Mouse (Mus musculus) lung, postnatal 25 days (tissue): ENCODE measurements around the gene Atp11c.
A peak's percentile ranks its signal among the peaks of the same experiment; 100 is the strongest.

Source experiments
- DNase-seq: peaks from one replicate; pipeline ENCODE4 v3.0.0; 2022; ENCODE audit warnings: low spot score

Gene Atp11c

GRCm38 (mm10) chrX:60386852-60387251, 205.6 kb downstream of the Atp11c start:
- no peak for DNase-seq

GRCm38 (mm10) chrX:60381711-60382110, 210.8 kb downstream of the Atp11c start:
- no peak for DNase-seq

GRCm38 (mm10) chrX:60380386-60380785, 212.1 kb downstream of the Atp11c start:
- DNase-seq, result no peak

- no peak for DNase-seq
These were observed 243.8 kb downstream of the Atp11c start for GRCm38 (mm10) chrX:60348741-60349140.

GRCm38 (mm10) chrX:60345447-60345846, 247.1 kb downstream of the Atp11c start:
- DNase-seq, result peak; percentile 20

GRCm38 (mm10) chrX:60344991-60345390, 247.5 kb downstream of the Atp11c start:
- peak; percentile 15 for DNase-seq

GRCm38 (mm10) chrX:60329735-60330134, 262.8 kb downstream of the Atp11c start:
- DNase-seq, result no peak

- no peak for DNase-seq
These were observed 271.2 kb downstream of the Atp11c start for GRCm38 (mm10) chrX:60321321-60321720.

GRCm38 (mm10) chrX:60317661-60318060, 274.8 kb downstream of the Atp11c start:
- no peak for DNase-seq

GRCm38 (mm10) chrX:60292335-60292734, 300.2 kb downstream of the Atp11c start:
- DNase-seq, result no peak

- DNase-seq, result no peak
These were observed 337.2 kb downstream of the Atp11c start for GRCm38 (mm10) chrX:60255346-60255745.

GRCm38 (mm10) chrX:60187726-60188125, 404.8 kb downstream of the Atp11c start:
- DNase-seq, result no peak

GRCm38 (mm10) chrX:60182611-60183010, 409.9 kb downstream of the Atp11c start:
- no peak for DNase-seq

- no peak for DNase-seq
These were observed 413.6 kb downstream of the Atp11c start, which contains the start of gene Mcf2 for GRCm38 (mm10) chrX:60178744-60179458. Mcf2 (minus strand) TSS chrX:60179089.

- DNase-seq, result no peak
These were observed 414.3 kb downstream of the Atp11c start for GRCm38 (mm10) chrX:60178025-60178743.
